Mouse (Mus musculus) cortical plate, adult 2 months (tissue): Measurements from ENCODE around the gene Anp32e.
"Not testable (repeated sequence)": the region's sequence is repeated elsewhere in the genome, so short reads cannot be mapped to it uniquely, and the experiment has no call there.

ENCODE experiments used
- CTCF ChIP-seq: fragments of 200-500 bp; IDR thresholded peaks from 2 replicates; pipeline ENCODE4 v1.5.1; 2011; ENCODE audit warnings: mild to moderate bottlenecking, control low read depth, low read length; ENCODE audit not compliant: insufficient read depth; ENCODE audit errors: extremely low read depth
- POLR2A ChIP-seq: fragments of 200-500 bp; IDR thresholded peaks from 2 replicates; pipeline ENCODE4 v1.6.1; 2011; ENCODE audit warnings: mild to moderate bottlenecking, low read length, control low read depth; ENCODE audit not compliant: insufficient read depth; ENCODE audit errors: extremely low read depth

- not testable (repeated sequence) for TF ChIP-seq CTCF, POLR2A
These were observed 5.6 kb upstream of the Anp32e start for GRCm38 (mm10) chr3:95923429-95923828.
